Mouse (Mus musculus) lung, postnatal 0 days (tissue): ENCODE measurements at regions not wholly inside any gene's neighbourhood (a gene's known extent, or its start where the extent isn't known, plus 50 kb on each side); places are given as distances from the start of the nearest gene placed in this dataset.

Source experiments
- CTCF ChIP-seq: IDR thresholded peaks from 2 replicates; pipeline ENCODE4 v1.5.1; 2016; ENCODE audit warnings: antibody characterized with exemption, mild to moderate bottlenecking
- EP300 ChIP-seq: IDR thresholded peaks from 2 replicates; pipeline ENCODE4 v1.6.1; 2016; ENCODE audit warnings: antibody characterized with exemption, mild to moderate bottlenecking, control low read depth

DNA sequence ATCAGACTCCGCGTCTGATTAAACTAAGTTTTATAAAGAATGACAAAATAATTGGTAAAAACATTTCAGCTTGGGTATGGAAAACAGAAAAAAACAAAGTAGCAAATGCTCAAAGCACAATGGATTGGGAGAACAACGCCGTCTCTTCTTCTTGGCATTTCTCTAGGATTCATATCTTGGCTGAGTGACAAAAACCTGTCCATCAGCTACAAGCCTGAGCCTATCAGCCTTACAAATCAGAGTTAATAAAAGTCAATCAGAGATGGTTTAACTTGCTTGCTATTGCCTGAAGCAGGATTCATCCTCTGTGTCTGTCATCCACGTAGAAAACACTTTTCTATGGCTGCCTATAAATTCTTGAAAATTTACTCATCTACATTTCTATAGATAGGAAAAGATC is 206.2 kb upstream of the BC052040 start:
- TF ChIP-seq CTCF (no peak), EP300 (no peak)
